Mouse (Mus musculus) CH12F3 (cell line): ENCODE measurements around the gene Zzef1.

ENCODE experiments used
- in situ Hi-C: fragments of 300-500 bp; cut with MboI; formaldehyde crosslinking; loops from 2 replicates; pipeline ENCODE4 v1.14.3; 2020; ENCODE audit warnings: low sequenced_read_pairs

Gene Zzef1

GRCm38 (mm10) chr11:72953116-72953439 lies 157.1 kb downstream of the Zzef1 start:
- in situ Hi-C loops = no loop called here

- in situ Hi-C loops = no loop called here
Measured at GRCm38 (mm10) chr11:72953440-72954151, 157.6 kb downstream of the Zzef1 start.

DNA sequence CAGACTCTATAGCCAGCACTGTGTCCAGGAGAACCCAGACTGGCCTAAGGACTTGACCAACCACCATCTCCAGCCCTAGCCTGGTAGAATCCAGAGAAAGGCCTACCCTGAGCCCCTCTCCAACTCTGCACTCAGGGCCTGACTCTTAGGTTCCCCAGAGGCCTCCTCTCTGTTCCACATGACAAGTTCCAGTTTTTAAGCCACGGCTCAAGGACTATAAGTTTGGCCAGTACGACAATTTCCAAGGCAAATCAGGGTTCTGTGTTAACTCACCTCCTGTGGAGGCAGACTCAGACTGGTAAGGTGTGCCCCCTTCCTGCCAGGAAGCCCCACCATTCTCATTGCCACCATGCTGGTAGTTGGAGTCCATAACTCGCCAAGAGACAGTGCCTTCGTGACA lies 158.2 kb downstream of the Zzef1 start:
- in situ Hi-C loops = no loop called here

DNA sequence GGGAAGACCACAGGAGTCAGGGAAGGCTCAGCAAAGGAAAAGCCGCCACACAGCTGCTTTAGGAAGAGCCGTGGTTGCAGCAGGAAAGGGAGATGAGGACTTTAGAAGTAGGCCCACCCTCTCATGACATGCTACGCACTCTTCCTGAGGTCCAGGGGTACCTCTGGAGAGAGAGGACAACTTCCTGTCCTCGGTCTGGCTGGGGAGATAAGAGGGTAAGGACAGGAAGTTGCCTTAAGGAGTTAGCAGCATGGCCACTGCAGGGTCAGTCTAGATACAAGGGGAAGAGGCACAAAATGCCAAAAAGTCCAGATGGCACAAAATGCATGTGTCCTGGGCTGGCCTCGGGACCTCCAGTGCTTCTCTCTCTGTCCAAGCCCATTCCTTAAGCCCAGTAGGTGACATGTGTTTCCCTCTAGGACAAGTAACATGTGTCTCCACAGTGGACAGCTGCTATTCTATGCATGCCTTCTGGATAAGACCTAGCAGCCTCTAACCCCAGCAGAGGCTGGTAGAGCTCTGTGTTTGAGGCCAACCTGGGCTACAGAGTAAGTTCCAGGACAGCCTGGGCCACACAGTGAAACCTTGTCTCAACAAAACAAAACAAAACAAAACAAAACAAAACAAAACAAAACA lies 159.4 kb downstream of the Zzef1 start:
- in situ Hi-C loops = no loop called here

DNA sequence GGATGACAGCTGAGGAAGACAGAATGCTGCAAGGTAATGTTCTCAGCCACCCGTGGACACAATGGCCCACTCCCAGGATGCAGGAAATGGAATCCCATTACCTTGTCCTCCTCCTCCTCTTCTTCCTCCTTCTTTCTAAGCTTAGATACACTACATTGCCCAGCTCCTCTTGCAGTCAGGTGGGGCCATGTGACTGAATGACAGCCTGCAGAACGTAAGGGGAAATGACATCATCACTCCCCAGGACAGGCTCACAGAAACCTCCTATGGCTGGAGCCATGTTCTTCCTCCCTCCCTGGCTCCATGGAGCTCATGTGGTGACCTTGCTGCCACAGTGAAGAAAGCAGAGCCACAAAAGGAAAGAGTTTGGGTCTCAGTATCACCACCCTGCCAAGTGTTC lies 161.3 kb downstream of the Zzef1 start:
- in situ Hi-C loops = no loop called here

DNA sequence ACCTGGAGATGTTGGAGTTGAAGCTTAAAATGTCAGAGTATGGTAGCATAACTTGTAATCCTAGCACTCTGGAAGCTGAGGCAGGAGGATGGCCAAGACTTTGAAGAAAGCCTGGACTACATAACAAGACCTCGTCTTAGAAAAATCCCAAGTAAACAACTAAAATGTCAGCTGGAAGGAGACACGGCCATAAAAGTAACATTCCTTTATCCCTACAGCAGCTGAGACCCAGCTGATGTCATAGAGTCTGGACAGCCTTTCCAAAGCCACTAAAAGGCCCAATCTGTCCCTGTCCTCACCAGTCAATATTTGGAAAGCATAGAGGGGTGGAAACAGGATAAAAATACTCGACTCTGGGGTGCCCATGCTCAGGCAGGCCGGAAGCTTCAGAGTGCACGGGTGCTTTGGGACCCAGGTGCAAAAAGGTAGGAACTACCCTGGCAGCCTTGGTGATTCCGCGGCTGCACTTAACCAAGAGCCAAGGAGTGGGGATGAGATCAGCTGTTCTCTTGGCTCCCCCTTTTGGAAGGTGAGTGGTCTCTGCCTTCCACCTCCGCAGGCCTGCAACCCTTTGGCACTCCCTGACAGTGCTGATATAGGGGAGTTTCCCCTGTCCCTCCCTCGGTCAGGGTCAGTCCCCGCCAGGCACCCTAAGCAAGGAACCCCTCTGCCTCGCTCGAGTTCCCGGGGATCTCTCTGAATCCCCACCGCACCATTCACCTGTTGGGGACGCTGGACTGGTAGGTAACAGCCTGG lies 164.1 kb downstream of the Zzef1 start:
- in situ Hi-C loops = no loop called here

- in situ Hi-C loops = no loop called here
Measured at GRCm38 (mm10) chr11:72960723-72961071, 164.7 kb downstream of the Zzef1 start.

DNA sequence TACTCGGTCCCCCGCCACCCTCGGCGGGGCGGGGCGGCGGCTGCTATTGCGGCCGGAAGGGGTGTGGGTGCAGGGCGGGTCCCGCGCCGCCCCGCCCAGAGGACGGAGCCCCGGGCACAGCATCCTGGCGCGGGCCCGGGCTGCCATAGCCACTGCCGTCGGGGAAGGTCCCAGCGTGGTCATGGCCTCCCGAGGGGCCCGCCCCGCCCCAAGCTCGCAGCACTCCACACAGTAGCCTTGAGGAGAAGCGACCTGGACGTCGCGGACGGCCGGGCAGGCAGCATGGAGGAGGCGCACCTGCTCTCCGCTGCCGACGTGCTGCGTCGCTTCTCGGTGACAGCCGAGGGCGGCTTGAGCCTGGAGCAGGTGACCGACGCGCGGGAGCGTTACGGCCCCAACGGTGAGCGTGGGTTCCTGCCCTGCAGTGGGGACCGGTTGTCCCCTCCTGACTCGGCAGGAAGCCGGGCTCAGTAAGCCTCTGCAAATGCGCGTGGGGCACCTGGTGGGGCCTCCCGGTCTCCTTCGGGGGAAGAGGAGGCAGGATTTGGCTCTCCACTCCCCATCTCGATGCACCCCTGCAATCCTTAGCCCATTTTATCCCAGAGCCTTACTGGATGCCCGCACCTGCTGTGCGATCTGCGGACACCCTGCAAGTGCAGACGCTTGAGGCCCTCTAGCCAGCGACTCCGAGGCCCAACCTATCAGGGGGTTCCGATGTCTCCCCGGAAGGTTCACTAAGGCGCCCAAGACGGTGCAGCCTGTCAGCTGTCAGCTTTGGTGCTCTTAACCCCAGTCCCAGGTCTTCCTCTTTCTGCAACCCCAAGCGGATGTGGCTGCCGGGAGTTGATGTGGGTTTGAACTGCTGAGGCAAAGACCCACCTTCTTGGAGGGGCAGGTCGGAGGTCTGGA lies 165.3 kb downstream of the Zzef1 start, which contains the start of gene Atp2a3:
Gene Atp2a3 (plus strand): TSS at position 98 of the 909 bp plus-strand sequence.
- in situ Hi-C loops = no loop called here

DNA sequence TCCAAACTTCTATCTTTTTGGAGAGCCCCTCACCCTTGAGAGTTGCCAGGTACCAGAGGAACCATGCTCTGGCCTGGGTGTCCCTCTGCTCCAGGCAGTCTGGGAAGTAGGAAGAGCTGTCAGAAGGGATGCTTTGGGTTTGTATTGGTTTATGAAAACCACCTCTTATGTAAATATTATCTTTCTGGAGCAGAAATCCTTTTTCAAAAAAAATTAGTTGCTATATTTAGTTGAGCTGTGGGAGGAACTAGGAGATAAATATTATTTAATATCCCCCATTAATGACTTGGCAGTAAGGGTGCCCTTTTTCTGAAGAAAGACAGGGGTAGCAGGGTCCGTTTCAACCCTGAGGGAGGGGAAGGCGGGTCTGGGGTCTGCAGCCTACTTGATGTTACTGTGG lies 166.4 kb downstream of the Zzef1 start:
- in situ Hi-C loops = no loop called here

DNA sequence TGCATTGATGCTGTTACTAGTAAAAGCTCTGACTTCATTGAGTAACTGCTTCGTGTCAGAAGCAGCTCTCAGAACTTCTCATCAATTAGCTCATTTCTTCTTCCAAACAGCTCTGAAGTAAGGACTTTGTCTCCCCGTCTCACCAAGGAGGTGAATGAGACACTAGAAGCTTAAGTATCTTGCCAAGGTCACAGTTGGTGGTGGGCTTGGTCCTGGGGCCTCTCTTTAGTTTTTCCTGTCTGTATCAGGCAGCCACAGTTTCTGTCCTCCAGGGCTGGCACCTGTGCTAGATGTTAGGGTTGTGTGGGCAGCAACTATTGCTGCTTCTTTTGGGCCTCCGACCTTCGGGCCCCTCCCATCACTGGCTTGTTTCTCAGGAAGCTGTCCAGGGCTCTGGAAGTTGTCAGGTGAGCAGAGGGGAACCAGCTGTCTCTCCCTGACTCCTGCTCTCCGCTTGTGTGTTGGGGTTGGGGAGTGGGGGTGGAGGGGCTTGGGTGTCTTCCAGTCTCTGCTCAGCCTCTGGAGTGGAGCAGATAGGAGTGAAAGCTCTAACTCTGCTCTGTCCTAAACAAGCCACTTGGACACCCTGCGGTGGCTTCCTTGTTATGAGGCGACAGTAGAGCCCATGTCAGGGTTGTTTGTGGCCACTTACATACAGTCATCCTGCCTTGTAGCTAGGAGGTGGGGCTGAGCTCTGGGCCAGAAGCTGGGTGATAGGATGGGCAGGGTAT lies 167.2 kb downstream of the Zzef1 start:
- in situ Hi-C loops = no loop called here

DNA sequence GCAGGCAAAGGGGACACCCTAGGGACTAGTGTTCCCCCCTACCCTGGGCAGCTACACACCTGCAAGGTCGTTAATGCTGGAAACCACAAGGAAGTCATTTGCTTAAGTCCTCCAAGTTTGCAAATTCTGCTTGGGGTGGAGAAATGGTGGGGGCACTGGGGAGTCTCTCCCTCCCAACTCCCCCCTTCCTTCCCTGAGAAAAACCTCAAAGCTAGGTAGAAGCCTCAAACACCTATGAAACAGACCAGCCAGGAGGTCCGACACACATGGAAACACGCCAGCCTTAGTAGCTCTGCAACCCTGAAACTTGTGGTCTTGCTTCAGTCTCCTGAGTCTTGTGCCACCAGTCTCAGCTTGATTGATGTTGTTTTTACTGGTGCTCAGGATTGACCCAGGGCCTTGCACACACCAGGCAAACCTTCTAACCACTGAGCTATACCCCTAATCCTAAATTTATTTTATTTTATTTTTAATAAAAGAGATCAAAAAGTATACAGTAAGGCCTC lies 167.8 kb downstream of the Zzef1 start:
- in situ Hi-C loops = no loop called here

DNA sequence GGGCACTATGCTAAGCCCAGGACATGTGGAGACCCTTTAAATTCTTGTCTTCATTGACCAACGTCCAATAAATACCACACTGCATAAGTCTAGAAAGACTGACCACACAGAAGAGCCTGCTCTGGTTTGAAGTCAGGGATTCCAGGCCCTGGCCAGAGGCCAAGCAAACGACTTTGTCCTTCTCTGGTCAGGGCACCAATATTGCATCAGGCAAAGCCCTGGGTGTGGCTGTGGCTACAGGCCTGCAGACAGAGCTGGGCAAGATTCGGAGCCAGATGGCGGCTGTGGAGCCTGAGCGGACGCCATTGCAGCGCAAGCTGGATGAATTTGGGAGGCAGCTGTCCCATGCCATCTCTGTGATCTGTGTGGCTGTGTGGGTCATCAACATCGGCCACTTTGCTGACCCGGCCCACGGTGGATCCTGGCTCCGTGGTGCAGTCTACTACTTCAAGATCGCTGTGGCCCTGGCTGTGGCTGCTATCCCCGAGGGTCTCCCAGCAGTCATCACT lies 179.0 kb downstream of the Zzef1 start:
- in situ Hi-C loops = no loop called here
